Mouse (Mus musculus) 3T3-L1 (cell line): ENCODE data around the gene Ergic1.

ENCODE experiments used
- DNase-seq: peaks from one replicate; pipeline ENCODE4 v3.0.0-alpha.2; 2015; ENCODE audit warnings: low read depth, low spot score

Ergic1 gene

GRCm38 (mm10) chr17:26598845-26599244 lies 37.6 kb downstream of the Ergic1 start:
- DNase-seq = no peak

DNA sequence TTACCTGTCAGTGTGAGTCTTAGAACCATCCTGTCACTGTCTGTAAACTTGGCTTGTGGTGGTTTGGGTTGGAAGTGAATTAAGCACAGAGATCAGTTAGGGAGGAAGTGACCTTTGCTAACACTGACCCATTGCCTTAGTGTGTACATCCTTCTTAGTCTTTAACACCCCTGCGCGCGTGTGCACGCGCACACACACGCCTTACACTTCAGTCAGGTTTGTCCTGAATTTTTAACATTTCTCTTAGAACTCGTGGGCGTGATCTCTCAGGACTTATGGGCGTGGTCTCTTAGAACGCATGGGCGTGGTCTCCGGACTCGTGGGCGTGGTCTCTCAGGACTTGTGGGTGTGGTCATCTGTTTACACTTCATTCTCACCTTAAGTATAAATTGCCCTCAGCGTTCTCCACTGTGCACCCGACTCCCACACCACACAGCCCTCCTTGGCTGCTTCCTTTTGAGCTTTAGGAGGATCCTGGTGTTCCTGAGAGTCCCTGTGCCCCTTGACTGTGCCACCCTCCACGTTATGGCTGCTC lies 39.7 kb downstream of the Ergic1 start:
- peak; percentile 52 for DNase-seq

DNA sequence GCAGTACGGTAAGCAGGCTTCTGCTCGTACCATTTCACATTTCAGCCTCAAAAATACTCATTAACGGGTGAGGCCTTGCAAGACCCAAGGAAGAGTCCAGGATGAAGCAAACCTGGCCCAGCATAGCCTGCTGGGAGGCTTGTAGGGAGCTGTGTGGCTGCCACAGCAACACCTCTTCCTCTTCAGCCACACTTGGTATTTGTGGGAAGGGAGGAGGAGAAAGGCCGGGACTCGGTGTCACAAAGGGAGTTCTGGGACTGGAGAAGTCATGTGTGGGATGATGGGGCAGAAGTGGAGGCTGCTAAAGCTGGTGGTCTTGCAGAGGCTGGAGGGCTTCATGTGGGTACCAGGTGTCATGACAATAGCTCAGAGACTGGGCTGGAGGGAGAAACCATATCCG lies 40.2 kb downstream of the Ergic1 start:
- no peak for DNase-seq

DNA sequence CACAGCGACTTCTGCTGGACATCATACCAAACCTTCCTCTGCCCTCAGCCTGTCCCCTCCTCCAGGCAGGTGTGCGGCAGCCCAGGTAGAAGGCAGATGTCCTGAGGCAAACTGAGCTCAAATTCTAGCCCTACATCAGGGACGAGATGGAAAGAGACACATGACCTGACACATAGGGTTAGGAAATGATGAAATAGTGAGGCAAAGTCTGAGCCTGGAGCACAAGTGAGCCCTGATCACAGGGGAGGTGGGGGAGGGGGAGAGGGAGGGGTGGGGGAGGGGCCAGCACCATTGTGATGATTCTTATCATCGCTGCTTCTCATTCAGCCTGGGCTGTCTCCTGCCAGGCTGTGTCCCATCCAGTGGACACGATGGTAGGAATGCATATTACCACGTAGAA lies 40.6 kb downstream of the Ergic1 start:
- DNase-seq = peak; percentile 51

- peak; percentile 58 for DNase-seq
Measured at GRCm38 (mm10) chr17:26602371-26602885, 41.1 kb downstream of the Ergic1 start.

DNA sequence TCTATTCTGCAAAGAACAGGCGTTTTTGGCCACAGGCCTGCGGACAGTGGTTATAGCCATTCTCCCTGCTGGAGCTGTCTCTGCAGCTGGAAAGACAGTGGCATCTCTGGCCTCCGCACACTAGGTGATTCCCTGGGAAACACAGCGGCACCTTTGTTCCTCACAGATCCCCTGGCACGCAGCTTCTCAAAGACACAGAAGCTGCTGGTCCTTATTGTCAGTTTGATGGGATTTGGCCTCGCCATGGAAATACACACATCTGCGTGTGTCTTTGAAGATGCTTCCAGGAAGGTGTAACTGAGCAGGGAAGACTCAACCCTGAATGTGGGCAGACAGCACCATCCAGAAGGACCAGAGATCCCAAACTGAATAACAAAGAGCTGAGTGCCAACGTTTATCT lies 42.0 kb downstream of the Ergic1 start:
- no peak for DNase-seq

GRCm38 (mm10) chr17:26605636-26606035 lies 44.3 kb downstream of the Ergic1 start:
- peak; percentile 96 for DNase-seq

- no peak for DNase-seq
Measured at GRCm38 (mm10) chr17:26606516-26606915, 45.2 kb downstream of the Ergic1 start.

DNA sequence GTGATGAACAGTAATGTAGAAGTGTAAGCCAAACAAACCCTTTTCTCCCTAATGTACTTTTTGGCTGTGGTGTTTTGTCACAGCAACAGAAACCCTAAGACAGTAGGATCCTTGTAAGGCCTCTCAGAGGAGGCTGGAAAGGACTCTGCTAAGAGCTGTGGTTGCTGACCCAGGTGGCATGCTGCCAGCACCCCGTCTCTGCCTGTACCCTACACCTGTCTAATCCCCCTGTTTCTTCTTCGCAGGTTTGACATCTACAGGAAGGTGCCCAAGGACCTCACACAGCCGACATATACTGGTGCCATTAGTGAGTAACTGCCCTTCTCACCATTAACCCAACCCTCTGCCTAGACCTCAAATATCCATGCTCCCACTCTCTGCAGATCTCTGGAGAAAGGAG lies 47.1 kb downstream of the Ergic1 start:
- DNase-seq = no peak

DNA sequence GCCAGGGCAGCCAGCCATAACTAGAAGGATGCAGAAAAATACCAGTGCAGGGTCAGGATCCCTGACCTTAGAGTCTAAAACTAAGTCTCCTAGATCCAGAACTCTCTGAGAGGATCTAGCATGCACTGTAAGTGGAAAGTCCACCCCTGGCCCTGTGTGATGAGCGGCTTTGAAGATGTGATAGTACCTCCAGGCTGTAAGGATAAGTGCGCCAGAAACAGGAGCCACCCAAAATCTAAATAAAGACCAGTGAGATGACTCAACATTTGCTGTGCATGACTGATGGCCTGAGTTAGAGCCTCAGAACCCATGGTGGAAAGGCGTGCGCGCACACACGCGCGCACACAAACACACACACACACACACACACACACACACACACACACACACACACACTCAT lies 47.6 kb downstream of the Ergic1 start:
- no peak for DNase-seq

DNA sequence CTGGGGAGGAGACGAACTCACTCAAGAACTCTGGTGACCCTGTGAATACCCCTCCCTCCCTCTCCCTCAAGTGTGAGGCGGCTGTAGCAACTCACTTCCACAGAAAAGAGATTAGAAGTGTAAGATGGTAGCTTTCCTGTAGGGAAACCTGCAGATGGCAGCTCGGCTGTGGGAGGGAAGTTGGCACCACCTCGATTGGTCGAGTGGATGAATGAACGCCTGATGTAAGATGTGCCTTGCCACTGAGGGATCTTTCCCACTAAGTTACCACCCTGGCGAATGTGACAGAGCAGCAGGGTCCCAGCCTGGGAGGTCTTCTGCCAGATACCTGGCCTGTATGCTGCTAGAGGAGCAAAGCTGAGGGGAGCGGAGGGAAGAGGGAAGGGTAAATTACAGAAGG lies 48.5 kb downstream of the Ergic1 start:
- DNase-seq = no peak

DNA sequence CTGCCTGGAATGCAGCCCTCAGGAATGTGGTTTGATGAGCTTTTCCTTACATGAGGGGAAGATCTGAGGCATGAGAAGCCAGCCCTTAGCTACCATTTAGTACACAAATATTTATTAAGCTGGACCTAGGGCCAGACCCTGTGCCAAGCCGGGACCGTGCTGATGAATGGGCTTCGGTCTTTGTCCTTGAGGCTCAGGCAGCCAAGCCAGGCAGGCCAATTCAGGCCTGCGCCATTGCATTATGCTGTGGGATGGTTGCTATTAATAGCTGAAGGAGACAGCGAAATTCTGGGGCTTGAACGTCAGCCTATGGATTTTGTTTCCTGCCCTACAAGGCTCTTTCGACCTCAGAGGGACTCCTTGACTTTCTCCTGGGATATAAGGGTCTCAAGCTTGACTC lies 50.0 kb downstream of the Ergic1 start:
- no peak for DNase-seq

GRCm38 (mm10) chr17:26611918-26612317 lies 50.6 kb downstream of the Ergic1 start:
- DNase-seq = no peak

GRCm38 (mm10) chr17:26614286-26614685 lies 53.0 kb downstream of the Ergic1 start:
- DNase-seq = peak; percentile 43

- peak; percentile 49 for DNase-seq
Measured at GRCm38 (mm10) chr17:26614708-26615486, 53.6 kb downstream of the Ergic1 start.

GRCm38 (mm10) chr17:26616696-26617095 lies 55.4 kb downstream of the Ergic1 start:
- no peak for DNase-seq

DNA sequence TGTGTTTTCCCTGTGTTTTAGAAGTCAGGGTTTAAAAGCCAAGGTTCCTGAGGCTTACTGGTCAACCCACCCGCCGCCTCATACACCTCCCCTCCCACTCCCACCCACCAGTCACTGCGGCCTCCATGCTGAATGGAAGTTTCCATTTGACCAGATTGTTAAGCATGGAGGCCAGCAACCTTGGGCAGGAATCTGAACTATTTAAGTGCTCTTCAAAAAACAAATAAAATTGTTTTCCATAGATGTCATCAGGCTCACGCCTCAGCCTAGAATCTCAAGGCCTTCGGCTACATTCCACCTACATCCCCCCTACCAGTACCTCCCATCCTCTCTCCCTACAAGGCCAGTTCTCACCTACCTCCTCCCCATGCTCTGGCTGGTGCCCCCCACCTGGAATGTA lies 57.2 kb downstream of the Ergic1 start:
- DNase-seq = peak; percentile 47

GRCm38 (mm10) chr17:26619577-26619976 lies 58.3 kb downstream of the Ergic1 start:
- no peak for DNase-seq

DNA sequence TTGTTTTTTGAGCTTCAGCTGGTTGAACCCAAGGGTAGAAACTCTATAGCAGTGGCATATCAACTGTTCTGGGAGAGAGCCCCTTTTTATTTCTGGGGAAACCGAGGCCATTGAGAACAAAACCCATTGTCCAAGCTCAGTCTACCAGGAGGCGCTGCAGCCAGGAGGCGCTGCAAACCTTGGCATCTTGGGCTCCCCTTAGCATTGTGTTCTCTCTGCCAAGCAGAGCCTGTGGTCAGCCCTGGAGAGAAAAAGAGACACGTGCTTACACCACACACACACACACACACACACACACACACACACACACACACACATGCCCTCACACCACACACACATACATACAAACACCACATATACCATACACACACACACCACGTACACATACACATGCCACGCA lies 59.0 kb downstream of the Ergic1 start:
- DNase-seq = no peak

DNA sequence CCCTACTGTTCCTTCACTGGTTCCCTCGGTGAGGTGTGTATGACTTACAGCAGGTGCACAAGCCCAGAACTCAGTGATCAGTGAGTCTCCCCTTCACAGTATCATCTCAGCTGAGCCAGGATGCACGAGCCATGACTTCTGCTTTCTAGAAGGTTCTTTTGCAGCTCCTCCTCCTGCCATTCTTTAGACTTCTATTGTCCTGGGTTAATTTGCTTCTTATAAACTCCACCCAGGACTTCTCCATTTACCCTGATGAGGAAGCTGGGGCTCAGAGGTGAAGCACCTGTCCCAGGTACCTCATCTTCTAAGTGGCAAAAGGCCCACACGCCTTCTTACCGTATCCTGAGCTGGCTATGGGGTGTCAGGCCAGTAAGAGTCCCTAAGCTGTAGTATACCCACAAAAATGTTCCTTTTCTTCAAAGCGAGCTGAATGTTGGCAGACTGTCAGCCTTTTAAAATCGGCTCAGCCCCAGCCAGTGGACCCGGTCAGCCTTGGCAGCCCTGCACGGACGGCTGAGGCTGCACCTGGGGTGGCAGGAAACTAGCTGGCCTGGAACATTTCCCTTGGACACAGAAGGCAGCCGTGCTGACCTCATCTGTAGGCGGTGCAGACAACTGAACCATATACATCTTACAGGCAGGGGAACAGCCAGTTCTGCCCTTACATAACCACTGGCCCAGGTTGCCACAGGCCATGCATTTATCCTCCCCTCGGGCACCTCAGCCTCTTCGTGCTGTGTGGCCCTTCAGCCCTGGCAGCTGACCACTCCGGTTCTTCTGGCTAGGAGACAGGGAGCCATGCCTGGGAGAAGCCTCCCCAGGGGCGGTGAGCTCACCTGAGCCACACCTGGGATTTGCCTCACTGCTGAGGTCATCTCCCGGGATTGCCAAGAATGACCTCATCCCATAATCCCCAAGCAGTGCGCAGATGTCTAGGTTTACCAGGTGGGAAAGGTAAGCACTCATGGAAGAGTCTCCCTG lies 59.8 kb downstream of the Ergic1 start:
- peak; percentile 75 for DNase-seq

DNA sequence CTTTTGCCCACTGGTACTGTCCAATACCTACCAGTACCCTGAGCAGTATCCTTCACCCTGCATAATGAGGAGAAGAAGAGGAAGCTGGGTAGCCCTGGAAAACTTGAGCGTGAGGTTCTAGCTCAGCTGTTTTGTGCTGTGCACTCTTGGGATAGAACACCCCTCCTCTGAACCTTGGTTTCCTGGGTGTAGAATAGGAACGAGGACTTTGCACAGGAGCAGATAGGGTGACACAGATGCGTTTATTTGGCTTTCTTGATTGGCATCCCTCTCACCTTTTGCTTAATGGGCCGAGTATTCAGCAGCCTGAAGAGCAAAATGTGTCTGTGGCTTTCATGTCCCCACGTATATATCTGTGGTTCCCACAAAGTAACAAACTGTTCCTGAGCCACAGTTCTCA lies 60.6 kb downstream of the Ergic1 start:
- no peak for DNase-seq

GRCm38 (mm10) chr17:26623991-26624390 lies 62.7 kb downstream of the Ergic1 start:
- no peak for DNase-seq
